Mouse (Mus musculus) heart, embryonic 16.5 days (tissue): ENCODE results near the gene Pgs1. TPM values are rescaled to one million over a fixed set of nuclear protein-coding genes. Genes with fewer than 3 reads are reported as not detected.

ENCODE experiments used
- ATAC-seq: fragments of 200-750 bp; cut with Nextera tagmentation; replicated peaks from 2 replicates; pipeline ENCODE4 v1.8.0; 2017; ENCODE audit warnings: moderate number of reproducible peaks; ENCODE audit not compliant: insufficient read depth, low FRiP score; ENCODE audit errors: extremely low read depth
- H3K27ac ChIP-seq: fragments of 300-500 bp; sonication (generic); 2 replicates; pipeline ENCODE4 v1.5.1; 2014; ENCODE audit warnings: mild to moderate bottlenecking, low read length, control low read depth, moderate library complexity
- H3K27me3 ChIP-seq: fragments of 300-500 bp; sonication (generic); 2 replicates; pipeline ENCODE4 v1.6.1; 2014; ENCODE audit warnings: low read length, mixed read lengths; ENCODE audit not compliant: control insufficient read depth, insufficient read depth
- H3K36me3 ChIP-seq: fragments of 300-500 bp; sonication (generic); 2 replicates; pipeline ENCODE4 v1.6.1; 2014; ENCODE audit not compliant: control insufficient read depth, insufficient read depth
- H3K4me1 ChIP-seq: fragments of 300-500 bp; sonication (generic); 2 replicates; pipeline ENCODE4 v1.6.1; 2014; ENCODE audit warnings: low read length, mixed read lengths; ENCODE audit not compliant: control insufficient read depth, insufficient read depth
- H3K4me2 ChIP-seq: fragments of 300-500 bp; sonication (generic); 2 replicates; pipeline ENCODE4 v1.6.1; 2014; ENCODE audit warnings: low read depth, mild to moderate bottlenecking, control low read depth, low read length
- H3K4me3 ChIP-seq: fragments of 300-500 bp; sonication (generic); 2 replicates; pipeline ENCODE4 v1.5.1; 2014; ENCODE audit warnings: mild to moderate bottlenecking, control low read depth, low read length
- H3K9ac ChIP-seq: fragments of 300-500 bp; sonication (generic); 2 replicates; pipeline ENCODE4 v1.6.1; 2014; ENCODE audit warnings: low read length, control low read depth
- H3K9me3 ChIP-seq: fragments of 300-500 bp; sonication (generic); replicated peaks from 2 replicates; pipeline ENCODE4 v1.6.1; 2016; ENCODE audit warnings: low read length; ENCODE audit not compliant: control insufficient read depth
- WGBS: fragments of 180-500 bp; shearing (Covaris S2); extraction: QIAGEN DNeasy Blood & Tissue Kit; methylation state at CpG from one replicate; pipeline ENCODE4 v1.1.7; 2014; 5-methylcytosine and 5-hydroxymethylcytosine counted together
- polyA plus RNA-seq: library from polyadenylated mRNA; unstranded; fragments of >200 nt; fragmentation: Nextera tagmentation; extraction: Ambion mirVana; gene quantifications from 2 replicates; pipeline ENCODE4 v1.2.1, GENCODE M21; 2015

Gene Pgs1
- 26.9 and 28.9 TPM in 2 replicates for polyA plus RNA-seq

DNA sequence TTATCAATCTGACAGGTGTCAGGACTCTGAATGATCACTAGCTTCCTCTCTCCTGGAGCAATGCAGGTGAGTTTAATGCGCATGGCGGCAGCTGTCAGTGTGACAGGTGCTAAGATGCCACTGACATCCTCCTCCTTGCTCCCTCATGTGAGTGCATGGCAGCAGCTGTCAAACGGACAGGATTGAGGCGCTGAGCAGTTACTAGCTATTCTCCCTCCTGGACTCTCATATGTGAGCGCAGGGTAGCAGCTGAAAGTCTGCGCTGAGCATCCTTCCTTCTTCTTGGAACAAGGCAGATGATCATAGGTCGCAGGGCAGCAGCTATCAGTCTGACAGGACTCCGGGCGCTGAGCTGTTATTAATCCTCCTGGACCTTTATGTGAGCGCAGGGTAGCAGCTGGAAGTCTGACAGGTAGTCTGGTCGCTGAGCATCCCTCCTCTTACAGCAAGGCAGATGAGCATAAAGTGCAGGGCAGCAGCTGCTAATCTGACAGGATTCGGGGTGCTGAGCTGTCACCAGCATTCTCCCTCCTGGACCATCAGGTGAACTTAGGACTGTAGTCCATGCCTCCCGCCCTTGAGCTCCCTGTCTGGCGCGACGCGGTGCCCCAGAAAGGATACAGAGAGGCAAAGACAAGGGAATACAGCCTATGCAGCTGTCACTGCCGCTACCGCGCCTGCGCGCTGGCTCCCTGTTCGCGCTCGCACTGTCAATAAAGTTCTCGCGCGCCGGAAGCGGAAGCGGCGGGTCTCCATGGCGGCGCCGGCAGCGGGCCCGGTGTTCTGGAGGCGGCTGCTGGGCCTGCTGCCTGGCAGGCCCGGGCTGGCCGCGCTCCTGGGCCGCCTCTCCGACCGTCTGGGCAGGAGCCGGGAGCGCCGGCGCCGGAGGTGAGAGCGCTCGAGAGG, at the start of gene Pgs1:
Pgs1 (plus strand) TSS at position 167 of the 906 bp plus-strand sequence.
- ATAC-seq, result peak; percentile 90
- peaks cover 28% of the 10 kb centered on the region for H3K4me1 ChIP-seq
- 7% methylated on average over 48 of the region's 51 CpGs for WGBS
- H3K4me2 ChIP-seq, result peak within 1 kb of the TSS; percentile 74
- H3K4me3 ChIP-seq, result peak within 1 kb of the TSS; percentile 87
- peak within 1 kb of the TSS; percentile 88 for H3K9ac ChIP-seq
- no peaks in the 10 kb centered on the region; the same call in 1 of the 2 replicates for H3K27me3 ChIP-seq
- peak within 1 kb of the TSS; percentile 52 for H3K27ac ChIP-seq
- no peaks in the 10 kb centered on the region for H3K9me3 ChIP-seq
- H3K36me3 ChIP-seq, result no peaks in the 10 kb centered on the region

- no peak overlapping the region for H3K9ac ChIP-seq
- H3K4me2 ChIP-seq, result no peak overlapping the region; the same call in 1 of the 2 replicates
- H3K9me3 ChIP-seq, result no peaks in the 10 kb centered on the region
- H3K27ac ChIP-seq, result peak overlapping the region; percentile 42; the same call in 1 of the 2 replicates
- no peaks in the 10 kb centered on the region for H3K36me3 ChIP-seq
- WGBS, result 62% methylated on average over 4 of the region's 4 CpGs
- no peaks in the 10 kb centered on the region for H3K27me3 ChIP-seq
- H3K4me1 ChIP-seq, result peaks cover 46% of the 10 kb centered on the region
- ATAC-seq, result no peak
- H3K4me3 ChIP-seq, result no peak overlapping the region
Observed at GRCm38 (mm10) chr11:117939004-117939730, 46.9 kb upstream of the Pgs1 start.

- no peaks in the 10 kb centered on the region for H3K9me3 ChIP-seq
Observed at GRCm38 (mm10) chr11:117939741-117940285, 46.3 kb upstream of the Pgs1 start.

GRCm38 (mm10) chr11:117940881-117941280, 45.2 kb upstream of the Pgs1 start:
- Histone ChIP-seq H3K4me2 (no peak overlapping the region), H3K4me3 (no peak overlapping the region), H3K36me3 (no peaks in the 10 kb centered on the region), H3K27me3 (no peaks in the 10 kb centered on the region), H3K9ac (no peak overlapping the region), H3K4me1 (peaks cover 30% of the 10 kb centered on the region), H3K9me3 (no peaks in the 10 kb centered on the region), H3K27ac (no peak overlapping the region; the same call in 1 of the 2 replicates)
- no peak for ATAC-seq
- WGBS, result 90% methylated on average over 6 of the region's 6 CpGs

More at GRCm38 (mm10) chr11:117939741-117940285, 46.3 kb upstream of the Pgs1 start:
- peak; percentile 74 for ATAC-seq
- H3K36me3 ChIP-seq, result no peaks in the 10 kb centered on the region
- H3K9ac ChIP-seq, result no peak overlapping the region
- H3K4me3 ChIP-seq, result no peak overlapping the region
- peak overlapping the region; percentile 7; the same call in 1 of the 2 replicates for H3K4me2 ChIP-seq
- 11% methylated on average over 7 of the region's 7 CpGs for WGBS
- H3K27me3 ChIP-seq, result no peaks in the 10 kb centered on the region
- H3K4me1 ChIP-seq, result peaks cover 40% of the 10 kb centered on the region
- peak overlapping the region; percentile 42; the same call in 1 of the 2 replicates for H3K27ac ChIP-seq

GRCm38 (mm10) chr11:117941325-117941834, 44.7 kb upstream of the Pgs1 start:
- peaks cover 25% of the 10 kb centered on the region for H3K4me1 ChIP-seq
- no peak overlapping the region for H3K9ac ChIP-seq
- H3K27ac ChIP-seq, result no peak overlapping the region
- ATAC-seq, result no peak
- H3K36me3 ChIP-seq, result no peaks in the 10 kb centered on the region
- no peak overlapping the region for H3K4me3 ChIP-seq
- no peaks in the 10 kb centered on the region for H3K9me3 ChIP-seq
- no peaks in the 10 kb centered on the region for H3K27me3 ChIP-seq
- H3K4me2 ChIP-seq, result no peak overlapping the region
- WGBS, result 89% methylated on average over 8 of the region's 8 CpGs

GRCm38 (mm10) chr11:117941848-117942247, 44.2 kb upstream of the Pgs1 start:
- H3K4me1 ChIP-seq, result peaks cover 21% of the 10 kb centered on the region
- no peak overlapping the region for H3K4me2 ChIP-seq
- no peaks in the 10 kb centered on the region for H3K27me3 ChIP-seq
- H3K9me3 ChIP-seq, result no peaks in the 10 kb centered on the region
- H3K36me3 ChIP-seq, result no peaks in the 10 kb centered on the region
- H3K9ac ChIP-seq, result no peak overlapping the region
- WGBS, result 25% methylated on average over 4 of the region's 4 CpGs
- H3K4me3 ChIP-seq, result no peak overlapping the region
- ATAC-seq, result no peak
- no peak overlapping the region for H3K27ac ChIP-seq

DNA sequence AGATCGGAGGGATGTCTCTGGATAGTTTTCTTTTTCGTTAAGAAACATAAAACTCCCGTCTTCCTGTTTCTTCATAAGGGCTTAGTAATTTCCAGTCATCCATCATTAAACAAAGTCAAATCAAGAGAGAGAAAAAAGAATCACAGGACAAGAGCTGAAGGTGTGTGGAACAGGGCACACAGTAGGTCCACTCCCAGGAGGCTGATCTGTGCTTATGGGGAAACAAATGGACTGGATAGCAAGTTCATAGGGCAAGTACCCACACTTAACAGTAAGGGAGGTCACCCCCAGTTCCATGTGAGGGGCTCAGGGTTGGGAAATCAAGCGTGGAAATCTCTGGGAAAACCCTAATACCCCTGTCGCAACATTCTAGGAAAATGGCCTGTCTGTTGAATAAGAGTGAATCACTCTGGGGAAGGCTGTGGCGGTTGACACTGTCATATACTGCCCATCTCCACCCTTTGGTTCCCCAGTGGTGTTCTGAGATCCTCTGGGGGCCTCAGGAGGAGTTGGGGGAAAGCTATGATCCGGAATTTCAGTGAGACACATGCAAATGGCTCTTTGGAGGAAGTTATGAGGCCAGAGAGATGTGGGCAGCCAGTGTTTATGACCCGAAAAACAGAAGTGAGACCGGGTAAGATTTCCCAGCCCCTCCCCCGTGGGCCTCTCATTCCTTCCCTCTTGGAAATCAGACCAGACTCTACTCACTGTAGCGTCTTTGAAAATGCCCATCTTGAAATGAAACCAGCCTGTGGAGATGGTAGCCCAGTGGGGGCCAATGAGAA, 39.7 kb upstream of the Pgs1 start:
- H3K27ac ChIP-seq, result no peak overlapping the region
- peaks cover 13% of the 10 kb centered on the region for H3K4me1 ChIP-seq
- H3K4me3 ChIP-seq, result no peak overlapping the region
- no peaks in the 10 kb centered on the region for H3K27me3 ChIP-seq
- H3K9me3 ChIP-seq, result no peaks in the 10 kb centered on the region
- 75% methylated on average over 11 of the region's 11 CpGs for WGBS
- H3K36me3 ChIP-seq, result no peaks in the 10 kb centered on the region
- no peak overlapping the region for H3K9ac ChIP-seq
- no peak overlapping the region for H3K4me2 ChIP-seq
- ATAC-seq, result no peak

DNA sequence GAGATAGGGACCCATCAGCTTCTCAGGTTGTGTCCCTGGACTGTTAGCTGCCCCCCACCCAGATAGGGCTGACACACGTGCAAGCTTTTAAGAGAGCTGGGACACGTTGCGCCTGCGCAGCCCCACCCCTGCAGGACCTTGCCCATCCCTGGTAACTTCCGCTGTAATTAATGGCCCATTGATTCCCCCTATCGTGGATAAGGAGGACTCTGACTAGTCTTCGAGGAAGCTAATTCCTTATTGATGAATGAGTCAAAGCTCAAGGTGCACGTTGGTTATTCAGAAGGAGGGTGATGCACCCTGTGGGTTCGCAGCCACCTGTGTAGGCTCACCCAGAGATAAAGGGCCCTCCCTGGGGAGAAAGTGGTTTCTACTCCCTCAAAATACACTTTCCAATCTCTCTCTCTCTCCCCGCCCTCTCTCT, 39.1 kb upstream of the Pgs1 start:
- Histone ChIP-seq H3K4me2 (no peak overlapping the region), H3K9ac (no peak overlapping the region), H3K27ac (no peak overlapping the region), H3K9me3 (no peaks in the 10 kb centered on the region), H3K27me3 (no peaks in the 10 kb centered on the region), H3K4me3 (no peak overlapping the region), H3K4me1 (peaks cover 7% of the 10 kb centered on the region), H3K36me3 (no peaks in the 10 kb centered on the region)
- ATAC-seq, result no peak
- WGBS, result 70% methylated on average over 10 of the region's 10 CpGs
